Mouse (Mus musculus) myocyte (in vitro differentiated cells): ENCODE measurements around the gene Fbxo47. TPM values are rescaled to one million over a fixed set of nuclear protein-coding genes. Genes with fewer than 3 reads are reported as not detected.
"Not testable (repeated sequence)": the region's sequence is repeated elsewhere in the genome, so short reads cannot be mapped to it uniquely, and the experiment has no call there.

Source experiments
- H3K27me3 ChIP-seq: one replicate; pipeline ENCODE4 v1.6.1; 2011; ENCODE audit not compliant: control insufficient read depth, insufficient read depth, insufficient read length
- H3K36me3 ChIP-seq: one replicate; pipeline ENCODE4 v1.6.1; 2011; ENCODE audit not compliant: control insufficient read depth, insufficient read depth
- H3K4me2 ChIP-seq: one replicate; pipeline ENCODE4 v1.6.1; 2011; ENCODE audit warnings: low read depth, control low read depth
- H3K4me3 ChIP-seq: one replicate; pipeline ENCODE4 v1.5.1; 2011; ENCODE audit warnings: mild to moderate bottlenecking, control low read depth, moderate library complexity
- H3K79me2 ChIP-seq: one replicate; pipeline ENCODE4 v1.6.1; 2011; ENCODE audit not compliant: control insufficient read depth, insufficient read depth
- H3ac ChIP-seq: one replicate; pipeline ENCODE4 v1.6.1; 2011; ENCODE audit not compliant: control insufficient read depth, insufficient read length
- CEBPB ChIP-seq: IDR thresholded peaks from 2 replicates; pipeline ENCODE4 v1.6.1; 2011; ENCODE audit warnings: mild to moderate bottlenecking, moderate library complexity; ENCODE audit not compliant: poor library complexity, insufficient read depth, severe bottlenecking
- E2F4 ChIP-seq: IDR thresholded peaks from one replicate; pipeline ENCODE4 v1.6.1; 2011; ENCODE audit warnings: mild to moderate bottlenecking, control low read depth, moderate library complexity; ENCODE audit not compliant: insufficient read depth
- MAX ChIP-seq: IDR thresholded peaks from one replicate; pipeline ENCODE4 v1.6.1; 2011; ENCODE audit warnings: low read depth, mild to moderate bottlenecking, control low read depth
- MYOD1 ChIP-seq, 3 experiments: IDR thresholded peaks; one replicate each; pipeline ENCODE4 v1.6.1; 2011; ENCODE audit warnings: control low read depth in 2 of 3, low read depth in 2 of 3, mild to moderate bottlenecking in 2 of 3, moderate library complexity in 1 of 3; ENCODE audit not compliant: insufficient read length in 2 of 3, control insufficient read depth in 1 of 3
- MYOG ChIP-seq, 3 experiments: IDR thresholded peaks; one replicate each; pipeline ENCODE4 v1.6.1; 2011; ENCODE audit warnings: control low read depth in 2 of 3, low read depth in 2 of 3, mild to moderate bottlenecking in 2 of 3; ENCODE audit not compliant: insufficient read length in 2 of 3, control insufficient read depth in 1 of 3, insufficient read depth in 1 of 3
- POLR2A ChIP-seq: IDR thresholded peaks from one replicate; pipeline ENCODE4 v1.6.1; 2011; ENCODE audit warnings: low read depth, mild to moderate bottlenecking, control low read depth, moderate library complexity; ENCODE audit not compliant: insufficient read length
- POLR2AphosphoS2 ChIP-seq: IDR thresholded peaks from one replicate; pipeline ENCODE4 v1.6.1; 2011; ENCODE audit warnings: low read depth, control low read depth; ENCODE audit not compliant: insufficient read length
- REST ChIP-seq: IDR thresholded peaks from one replicate; pipeline ENCODE4 v1.6.1; 2011; ENCODE audit warnings: mild to moderate bottlenecking, control low read depth, moderate library complexity; ENCODE audit not compliant: insufficient read depth, insufficient read length
- SRF ChIP-seq: IDR thresholded peaks from one replicate; pipeline ENCODE4 v1.6.1; 2011; ENCODE audit warnings: low read depth; ENCODE audit not compliant: control insufficient read depth, insufficient read length
- TCF12 ChIP-seq: IDR thresholded peaks from one replicate; pipeline ENCODE4 v1.6.1; 2011; ENCODE audit warnings: mild to moderate bottlenecking, control low read depth; ENCODE audit not compliant: poor library complexity, insufficient read depth, severe bottlenecking
- TCF3 ChIP-seq: IDR thresholded peaks from one replicate; pipeline ENCODE4 v1.6.1; 2011; ENCODE audit warnings: low read depth, control low read depth; ENCODE audit not compliant: insufficient read length
- USF1 ChIP-seq: IDR thresholded peaks from one replicate; pipeline ENCODE4 v1.6.1; 2011; ENCODE audit warnings: low read depth, mild to moderate bottlenecking, control low read depth, moderate library complexity
- polyA plus RNA-seq: library from polyadenylated mRNA; unstranded; fragments of >200 nt; fragmentation: generic; extraction: Trizol; gene quantifications from one replicate; pipeline ENCODE4 v1.2.1, GENCODE M21; 2012; ENCODE audit warnings: missing spikeins

Gene Fbxo47
- polyA plus RNA-seq, 1 experiment: 0.32 TPM

GRCm38 (mm10) chr11:97883542-97883917 lies 424 bp downstream of the Fbxo47 start:
- no peak for TF ChIP-seq MAX
- no peak for TF ChIP-seq USF1
- no peak for TF ChIP-seq REST
- TF ChIP-seq MYOG (IDR thresholded peaks at IDR 0.05; ENCODE audit: control insufficient read depth in 1 of 3, insufficient read depth in 1 of 3, insufficient read length in 2 of 3, low read depth in 2 of 3): no peak
- TF ChIP-seq CEBPB: no peak
- TF ChIP-seq E2F4: no peak
- TF ChIP-seq TCF3: no peak
- no peak for TF ChIP-seq SRF
- no peak for TF ChIP-seq POLR2A
- no peak for TF ChIP-seq POLR2AphosphoS2
- no peak for TF ChIP-seq MYOD1 (IDR thresholded peaks at IDR 0.05; ENCODE audit: control insufficient read depth in 1 of 3, insufficient read length in 2 of 3, low read depth in 2 of 3)
- TF ChIP-seq TCF12: no peak
- Histone ChIP-seq H3K79me2 (no peaks in the 10 kb centered on the region), H3ac (no peak overlapping the region), H3K36me3 (no peaks in the 10 kb centered on the region), H3K27me3 (no peaks in the 10 kb centered on the region), H3K4me3 (peak overlapping the region; percentile 43), H3K4me2 (peak overlapping the region; percentile 76)

- no peak overlapping the region for H3K4me3 ChIP-seq
- no peaks in the 10 kb centered on the region for H3K36me3 ChIP-seq
- no peaks in the 10 kb centered on the region for H3K27me3 ChIP-seq
- H3K79me2 ChIP-seq: no peaks in the 10 kb centered on the region
- TF ChIP-seq TCF12: no peak
- TF ChIP-seq E2F4: no peak
- no peak for TF ChIP-seq REST
- no peak for TF ChIP-seq TCF3
- TF ChIP-seq MYOD1 (IDR thresholded peaks at IDR 0.05; ENCODE audit: control insufficient read depth in 1 of 3, insufficient read length in 2 of 3, low read depth in 2 of 3): no peak
- no peak for TF ChIP-seq CEBPB
- TF ChIP-seq USF1: no peak
- no peak for TF ChIP-seq POLR2AphosphoS2
- TF ChIP-seq SRF: no peak
- no peak for TF ChIP-seq MAX
- no peak overlapping the region for H3ac ChIP-seq
- H3K4me2 ChIP-seq: no peak overlapping the region
Measured at GRCm38 (mm10) chr11:97880362-97880761, 3.6 kb downstream of the Fbxo47 start.

DNA sequence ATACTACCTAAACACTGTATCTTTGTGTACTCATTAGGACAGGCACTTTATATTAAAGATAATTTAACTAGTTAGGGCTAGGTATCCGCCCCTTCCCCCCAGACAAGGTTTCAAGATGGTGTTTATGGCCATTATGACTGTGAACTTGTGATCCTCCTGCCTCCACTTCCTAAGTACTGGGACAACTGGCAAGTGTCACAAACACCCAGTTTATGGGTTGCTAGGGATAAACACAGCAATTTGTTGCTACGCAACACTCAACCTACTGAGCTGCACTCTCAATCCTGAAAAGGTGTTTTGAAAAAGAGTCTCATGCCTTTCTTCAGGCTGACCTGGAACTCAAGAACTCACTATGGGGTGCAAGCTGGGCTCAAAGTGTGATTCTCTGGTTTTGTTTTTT lies 6.6 kb downstream of the Fbxo47 start:
- no peaks in the 10 kb centered on the region for H3K79me2 ChIP-seq
- no peaks in the 10 kb centered on the region for H3K36me3 ChIP-seq
- no peak overlapping the region for H3K4me3 ChIP-seq
- no peak overlapping the region for H3K4me2 ChIP-seq
- TF ChIP-seq REST (no peak), TCF12 (no peak), MYOG (IDR thresholded peaks at IDR 0.05; ENCODE audit: control insufficient read depth in 1 of 3, insufficient read depth in 1 of 3, insufficient read length in 2 of 3, low read depth in 2 of 3) (no peak), CEBPB (no peak), TCF3 (no peak), SRF (no peak), USF1 (no peak), E2F4 (no peak), POLR2AphosphoS2 (no peak), MYOD1 (IDR thresholded peaks at IDR 0.05; ENCODE audit: control insufficient read depth in 1 of 3, insufficient read length in 2 of 3, low read depth in 2 of 3) (no peak), POLR2A (no peak), MAX (no peak)
- no peak overlapping the region for H3ac ChIP-seq
- no peaks in the 10 kb centered on the region for H3K27me3 ChIP-seq

DNA sequence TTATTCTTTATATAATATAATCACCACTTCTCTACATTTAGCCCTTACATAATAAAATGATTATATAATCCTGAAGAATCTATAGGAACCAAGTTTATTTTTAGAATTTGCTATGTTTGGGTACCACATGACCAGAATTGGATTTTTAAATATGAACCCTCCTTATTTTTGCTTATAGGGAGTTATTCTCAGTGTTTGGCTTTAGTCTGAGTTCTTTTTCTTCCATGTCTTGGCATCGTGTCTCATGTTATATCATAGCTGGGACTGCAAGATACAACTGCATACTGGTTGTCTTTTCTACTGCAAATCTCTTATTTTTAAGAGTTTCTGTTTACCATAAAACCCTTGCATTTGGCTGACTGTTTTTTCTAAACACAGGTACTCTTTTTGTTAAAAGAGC lies 9.6 kb downstream of the Fbxo47 start:
- no peaks in the 10 kb centered on the region for H3K27me3 ChIP-seq
- no peaks in the 10 kb centered on the region for H3K79me2 ChIP-seq
- no peak overlapping the region for H3K4me3 ChIP-seq
- H3ac ChIP-seq: no peak overlapping the region
- no peak overlapping the region for H3K4me2 ChIP-seq
- TF ChIP-seq MYOD1 (IDR thresholded peaks at IDR 0.05; ENCODE audit: control insufficient read depth in 1 of 3, insufficient read length in 2 of 3, low read depth in 2 of 3) (no peak), POLR2A (no peak), TCF12 (no peak)
- no peaks in the 10 kb centered on the region for H3K36me3 ChIP-seq

DNA sequence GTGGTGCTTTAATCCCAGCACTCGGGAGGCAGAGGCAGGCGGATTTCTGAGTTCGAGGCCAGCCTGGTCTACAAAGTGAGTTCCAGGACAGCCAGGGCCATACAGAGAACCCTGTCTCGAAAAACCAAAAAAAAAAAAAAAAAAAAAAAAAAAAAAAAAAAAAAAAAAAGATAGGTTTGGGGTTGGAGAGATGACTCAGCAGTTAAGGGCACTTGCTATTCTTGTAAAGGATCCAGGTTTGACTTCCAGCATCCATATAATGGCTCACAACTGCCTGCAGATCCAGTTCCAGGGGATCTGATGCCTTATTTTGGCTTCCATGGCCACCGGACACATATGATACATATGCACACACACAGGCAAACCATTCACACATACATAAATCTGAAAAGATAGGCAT lies 11.6 kb downstream of the Fbxo47 start:
- H3K4me3 ChIP-seq, H3K36me3 ChIP-seq, H3K79me2 ChIP-seq, H3K27me3 ChIP-seq, H3K4me2 ChIP-seq, H3ac ChIP-seq: not testable (repeated sequence)
